Mouse (Mus musculus): Measurements from ENCODE around the gene Cmc2. TPM values are rescaled to one million over a fixed set of nuclear protein-coding genes. Genes with fewer than 3 reads are reported as not detected.

The Cmc2 gene
- total and polyA plus RNA-seq, 2 experiments from 2014 or later: 6.9 to 26.8 TPM

- DNase-seq (no peak), ATAC-seq (no peak)
- H3K9ac ChIP-seq: no peak overlapping the region
- no peaks in the 10 kb centered on the region for H3K27me3 ChIP-seq (ENCODE audit: insufficient read depth, low read length)
- H3K4me2 ChIP-seq (ENCODE audit: low read depth): no peak overlapping the region
- no peaks in the 10 kb centered on the region for H3K36me3 ChIP-seq (ENCODE audit: insufficient read depth)
- H3K27ac ChIP-seq (ENCODE audit: low read depth, low read length): no peak overlapping the region
- no peaks in the 10 kb centered on the region for H3K4me1 ChIP-seq (ENCODE audit: insufficient read depth)
- no peak for TF ChIP-seq CTCF (IDR thresholded peaks at IDR 0.05; ENCODE audit: low read depth)
- WGBS: 95% methylated on average over 5 of the region's 5 CpGs
- H3K9me3 ChIP-seq (ENCODE audit: low read length): no peaks in the 10 kb centered on the region
- no peak overlapping the region for H3K4me3 ChIP-seq (ENCODE audit: low read depth, low read length)
Measured at GRCm38 (mm10) chr8:116891446-116891845, 29.8 kb downstream of the Cmc2 start.

- no peak for DNase-seq
- no peak overlapping the region for H3K4me2 ChIP-seq (ENCODE audit: low read depth)
- H3K9me3 ChIP-seq (ENCODE audit: low read length): no peaks in the 10 kb centered on the region
- H3K36me3 ChIP-seq (ENCODE audit: insufficient read depth): no peaks in the 10 kb centered on the region
- H3K27me3 ChIP-seq (ENCODE audit: insufficient read depth, low read length): no peaks in the 10 kb centered on the region
- no peak for TF ChIP-seq CTCF (IDR thresholded peaks at IDR 0.05; ENCODE audit: low read depth)
- H3K4me1 ChIP-seq (ENCODE audit: insufficient read depth): no peaks in the 10 kb centered on the region
- no peak for ATAC-seq
- WGBS: 82% methylated on average over 4 of the region's 4 CpGs
- no peak overlapping the region for H3K9ac ChIP-seq
- H3K27ac ChIP-seq (ENCODE audit: low read depth, low read length): no peak overlapping the region
- H3K4me3 ChIP-seq (ENCODE audit: low read depth, low read length): no peak overlapping the region
Measured at GRCm38 (mm10) chr8:116887813-116888212, 33.4 kb downstream of the Cmc2 start.

GRCm38 (mm10) chr8:116881396-116881795 lies 39.9 kb downstream of the Cmc2 start:
- Histone ChIP-seq H3K9ac (no peak overlapping the region), H3K27me3 (ENCODE audit: insufficient read depth, low read length) (no peaks in the 10 kb centered on the region), H3K4me3 (ENCODE audit: low read depth, low read length) (no peak overlapping the region), H3K27ac (ENCODE audit: low read depth, low read length) (no peak overlapping the region), H3K4me2 (ENCODE audit: low read depth) (no peak overlapping the region), H3K4me1 (ENCODE audit: insufficient read depth) (no peaks in the 10 kb centered on the region), H3K9me3 (ENCODE audit: low read length) (no peaks in the 10 kb centered on the region), H3K36me3 (ENCODE audit: insufficient read depth) (no peaks in the 10 kb centered on the region)
- no peak for TF ChIP-seq CTCF (IDR thresholded peaks at IDR 0.05; ENCODE audit: low read depth)
- ATAC-seq: no peak
- 92% methylated on average over 8 of the region's 8 CpGs for WGBS
- DNase-seq: no peak

- no peaks in the 10 kb centered on the region for H3K9me3 ChIP-seq (ENCODE audit: low read length)
- ATAC-seq: no peak
- 86% methylated on average over 17 of the region's 17 CpGs for WGBS
- no peak overlapping the region for H3K4me2 ChIP-seq (ENCODE audit: low read depth)
- no peak overlapping the region for H3K9ac ChIP-seq
- TF ChIP-seq CTCF (IDR thresholded peaks at IDR 0.05; ENCODE audit: low read depth): no peak
- H3K4me1 ChIP-seq (ENCODE audit: insufficient read depth): no peaks in the 10 kb centered on the region
- no peak overlapping the region for H3K4me3 ChIP-seq (ENCODE audit: low read depth, low read length)
- no peak for DNase-seq
- no peak overlapping the region for H3K27ac ChIP-seq (ENCODE audit: low read depth, low read length)
- H3K36me3 ChIP-seq (ENCODE audit: insufficient read depth): no peaks in the 10 kb centered on the region
- no peaks in the 10 kb centered on the region for H3K27me3 ChIP-seq (ENCODE audit: insufficient read depth, low read length)
Measured at GRCm38 (mm10) chr8:116875798-116876450, 45.3 kb downstream of the Cmc2 start.

- TF ChIP-seq CTCF (IDR thresholded peaks at IDR 0.05; ENCODE audit: low read depth): no peak
- no peaks in the 10 kb centered on the region for H3K36me3 ChIP-seq (ENCODE audit: insufficient read depth)
- 82% methylated on average over 8 of the region's 8 CpGs for WGBS
- no peaks in the 10 kb centered on the region for H3K4me1 ChIP-seq (ENCODE audit: insufficient read depth)
- H3K27ac ChIP-seq (ENCODE audit: low read depth, low read length): no peak overlapping the region
- DNase-seq: no peak
- ATAC-seq: no peak
- no peak overlapping the region for H3K9ac ChIP-seq
- no peak overlapping the region for H3K4me3 ChIP-seq (ENCODE audit: low read depth, low read length)
- H3K4me2 ChIP-seq (ENCODE audit: low read depth): no peak overlapping the region
- no peaks in the 10 kb centered on the region for H3K27me3 ChIP-seq (ENCODE audit: insufficient read depth, low read length)
- no peaks in the 10 kb centered on the region for H3K9me3 ChIP-seq (ENCODE audit: low read length)
Measured at GRCm38 (mm10) chr8:116873986-116874385, 47.3 kb downstream of the Cmc2 start.

- H3K36me3 ChIP-seq (ENCODE audit: insufficient read depth): no peaks in the 10 kb centered on the region
- no peaks in the 10 kb centered on the region for H3K9me3 ChIP-seq (ENCODE audit: low read length)
- H3K4me2 ChIP-seq (ENCODE audit: low read depth): no peak overlapping the region
- H3K4me3 ChIP-seq (ENCODE audit: low read depth, low read length): no peak overlapping the region
- no peaks in the 10 kb centered on the region for H3K4me1 ChIP-seq (ENCODE audit: insufficient read depth)
- TF ChIP-seq CTCF (IDR thresholded peaks at IDR 0.05; ENCODE audit: low read depth): no peak
- 83% methylated on average over 11 of the region's 11 CpGs for WGBS
- no peak overlapping the region for H3K27ac ChIP-seq (ENCODE audit: low read depth, low read length)
- no peaks in the 10 kb centered on the region for H3K27me3 ChIP-seq (ENCODE audit: insufficient read depth, low read length)
- H3K9ac ChIP-seq: no peak overlapping the region
- no peak for ATAC-seq
- no peak for DNase-seq
Measured at GRCm38 (mm10) chr8:116873586-116873985, 47.7 kb downstream of the Cmc2 start.

GRCm38 (mm10) chr8:116872761-116873342 lies 48.4 kb downstream of the Cmc2 start:
- H3K27ac ChIP-seq (ENCODE audit: low read depth, low read length): no peak overlapping the region
- peak; percentile 46 for TF ChIP-seq CTCF (IDR thresholded peaks at IDR 0.05; ENCODE audit: low read depth)
- H3K4me3 ChIP-seq (ENCODE audit: low read depth, low read length): no peak overlapping the region
- H3K36me3 ChIP-seq (ENCODE audit: insufficient read depth): no peaks in the 10 kb centered on the region
- no peaks in the 10 kb centered on the region for H3K27me3 ChIP-seq (ENCODE audit: insufficient read depth, low read length)
- H3K9ac ChIP-seq: no peak overlapping the region
- H3K4me1 ChIP-seq (ENCODE audit: insufficient read depth): no peaks in the 10 kb centered on the region
- no peak overlapping the region for H3K4me2 ChIP-seq (ENCODE audit: low read depth)
- no peak for DNase-seq
- no peaks in the 10 kb centered on the region for H3K9me3 ChIP-seq (ENCODE audit: low read length)
- no peak for ATAC-seq
- 70% methylated on average over 2 of the region's 2 CpGs for WGBS
